Mouse (Mus musculus) cerebellum, adult 2 months (tissue): ENCODE data around the gene Kank1. TPM values are rescaled to one million over a fixed set of nuclear protein-coding genes. Genes with fewer than 3 reads are reported as not detected.

Experiments
- DNase-seq, 2 experiments: peaks; one replicate each; pipeline ENCODE4 v3.0.0; 2021
- H3K27ac ChIP-seq: fragments of 200-500 bp; 2 replicates; pipeline ENCODE4 v1.5.1; 2012; ENCODE audit warnings: low read length, control low read depth, inconsistent platforms; ENCODE audit not compliant: insufficient read depth
- H3K27me3 ChIP-seq: fragments of 200-500 bp; 2 replicates; pipeline ENCODE4 v1.6.1; 2012; ENCODE audit warnings: inconsistent platforms, mild to moderate bottlenecking, low read length, moderate library complexity; ENCODE audit not compliant: control insufficient read depth, insufficient read depth
- H3K4me1 ChIP-seq: fragments of 200-500 bp; 2 replicates; pipeline ENCODE4 v1.6.1; 2011; ENCODE audit warnings: low read length; ENCODE audit not compliant: control insufficient read depth, insufficient read depth
- H3K4me3 ChIP-seq: fragments of 200-500 bp; replicated peaks from 2 replicates; pipeline ENCODE3; 2011; ENCODE audit warnings: mild to moderate bottlenecking, low read depth, low read length, control low read depth; ENCODE audit not compliant: insufficient read depth
- CTCF ChIP-seq: fragments of 200-500 bp; IDR thresholded peaks from 2 replicates; pipeline ENCODE4 v1.5.1; 2011; ENCODE audit warnings: low read depth, mild to moderate bottlenecking, control low read depth, low read length, moderate library complexity, borderline replicate concordance; ENCODE audit not compliant: insufficient read depth
- POLR2A ChIP-seq: fragments of 200-500 bp; IDR thresholded peaks from 2 replicates; pipeline ENCODE4 v1.6.1; 2011; ENCODE audit warnings: low read length, control low read depth, borderline replicate concordance; ENCODE audit not compliant: insufficient read depth
- WGBS: fragments of 180-500 bp; shearing (Covaris S2); methylation state at CpG from one replicate; pipeline ENCODE4 v1.1.7; 2018; 5-methylcytosine and 5-hydroxymethylcytosine counted together
- polyA plus RNA-seq: library from polyadenylated mRNA; depleted of rRNA; stranded (reverse); fragments of >200 nt; gene quantifications from 2 replicates; pipeline ENCODE4 v1.2.3, GENCODE M21; 2012

The Kank1 gene
- polyA plus RNA-seq, 1 experiment, result 12.0 TPM

DNA sequence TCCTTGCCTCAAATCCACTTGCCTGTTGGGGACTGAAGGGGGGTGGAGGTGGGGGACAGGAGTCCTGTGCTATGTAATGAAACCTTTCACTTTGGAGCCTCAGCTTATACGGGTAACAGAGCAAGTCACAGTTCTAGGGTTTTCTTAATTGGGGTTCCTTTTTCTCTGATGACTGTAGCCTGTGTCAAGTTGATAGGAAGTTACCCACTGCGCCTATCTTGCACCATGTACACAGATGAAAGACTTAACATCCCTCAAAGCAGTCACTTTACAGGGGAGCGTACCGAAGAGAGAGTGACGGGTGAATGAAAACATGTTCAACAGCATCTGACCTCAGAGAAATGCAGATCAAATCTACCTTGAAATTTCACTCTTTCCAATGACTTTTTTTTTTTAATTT is 109.2 kb downstream of the Kank1 start:
- no peak overlapping the region for H3K27ac ChIP-seq
- WGBS, result 97% methylated on average over 5 of the region's 5 CpGs

DNA sequence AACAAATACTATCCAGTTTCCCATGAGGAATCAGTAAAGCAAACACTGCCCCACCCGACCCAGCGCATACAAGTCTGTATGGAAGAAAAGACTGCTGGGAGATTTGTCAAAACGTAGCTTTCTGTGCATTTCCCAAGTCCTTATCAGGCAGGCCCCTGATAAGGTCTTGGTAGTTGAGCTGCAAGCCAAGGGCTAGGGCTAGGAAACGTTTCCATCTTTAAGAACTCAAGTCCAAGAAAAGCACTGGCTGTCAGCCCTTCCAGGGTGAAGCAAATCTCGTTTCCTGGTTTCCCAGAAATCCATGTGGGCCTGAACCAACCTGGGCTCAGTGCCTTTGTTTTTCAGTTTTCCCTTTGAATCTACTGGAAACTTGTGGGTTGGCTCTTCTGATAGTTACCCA is 110.7 kb downstream of the Kank1 start:
- 69% methylated on average over 5 of the region's 5 CpGs for WGBS

More for the DNA sequence above, 109.2 kb downstream of the Kank1 start:
- DNase-seq, result no peak
- Histone ChIP-seq H3K27me3 (no peaks in the 10 kb centered on the region), H3K4me3 (no peak overlapping the region), H3K4me1 (0 out of 2 replicates have a peak, but pooled peaks cover 3% of the 10 kb centered on the region)
- no peak for TF ChIP-seq CTCF
- no peak for TF ChIP-seq POLR2A

DNA sequence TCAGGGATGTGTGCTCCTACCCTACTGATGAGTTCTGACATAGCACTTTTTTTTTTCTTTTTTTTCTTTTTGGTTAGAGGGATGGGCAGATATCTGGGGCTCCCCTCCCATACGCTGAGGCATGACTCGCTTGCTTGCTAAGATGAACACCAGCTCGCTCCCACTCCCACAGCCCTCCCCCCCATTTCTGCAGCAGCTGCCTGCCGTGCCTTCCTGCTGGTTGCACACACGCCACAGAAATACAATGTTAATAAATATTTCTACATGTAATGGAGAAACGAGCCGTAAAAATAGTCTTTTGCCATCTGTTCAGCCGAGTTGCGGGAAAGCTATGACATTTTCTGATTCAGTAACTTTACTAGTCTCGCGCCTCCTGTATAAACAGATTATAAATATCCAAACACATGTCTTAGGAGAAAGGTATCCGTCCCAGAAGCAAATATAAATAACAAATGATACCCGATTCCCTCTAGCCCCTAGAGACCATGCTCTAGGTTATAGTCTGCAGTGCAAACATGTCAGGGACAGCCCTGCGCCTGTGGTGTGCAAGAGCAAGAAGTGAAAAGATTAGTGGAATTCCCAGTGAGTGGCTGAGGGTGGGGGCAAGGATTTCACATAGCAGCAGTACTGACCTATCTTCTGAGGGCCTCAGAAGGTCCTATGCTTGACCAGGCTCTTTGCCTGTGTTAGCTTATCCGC is 114.6 kb downstream of the Kank1 start:
- 28% methylated on average over 15 of the region's 15 CpGs for WGBS
- Histone ChIP-seq H3K27ac (no peak overlapping the region), H3K4me1 (no peaks in the 10 kb centered on the region), H3K27me3 (no peaks in the 10 kb centered on the region), H3K4me3 (no peak overlapping the region)
- DNase-seq, result no peak
- TF ChIP-seq POLR2A (no peak), CTCF (no peak)

More for the DNA sequence above, 110.7 kb downstream of the Kank1 start:
- H3K4me1 ChIP-seq, result 0 out of 2 replicates have a peak, but pooled peaks cover 3% of the 10 kb centered on the region
- TF ChIP-seq POLR2A (no peak), CTCF (no peak)
- no peak for DNase-seq
- no peak overlapping the region for H3K27ac ChIP-seq
- no peaks in the 10 kb centered on the region for H3K27me3 ChIP-seq
- no peak overlapping the region for H3K4me3 ChIP-seq

DNA sequence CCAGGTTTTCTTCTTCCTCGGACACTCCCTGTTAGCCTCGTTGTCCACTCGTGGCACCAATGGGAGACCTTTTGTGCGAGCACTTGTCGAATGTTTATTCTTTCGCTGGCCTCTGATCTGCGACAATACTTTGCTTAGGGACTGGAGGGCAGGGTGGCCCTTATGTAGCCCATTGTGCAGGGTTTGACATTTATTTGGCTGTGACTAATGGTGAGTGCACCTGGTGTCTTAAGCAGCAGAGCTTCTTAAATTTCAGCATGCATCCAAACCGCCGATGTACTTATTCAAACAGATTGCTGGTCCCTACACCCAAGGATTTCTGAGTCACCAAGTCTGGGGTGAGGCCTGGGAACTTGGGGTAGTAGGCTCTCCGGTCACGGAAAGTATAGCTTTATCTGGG is 120.3 kb downstream of the Kank1 start:
- DNase-seq, result no peak
- Histone ChIP-seq H3K4me1 (peaks cover 9% of the 10 kb centered on the region; the same call in 1 of the 2 replicates), H3K4me3 (no peak overlapping the region), H3K27me3 (no peaks in the 10 kb centered on the region; the same call in 1 of the 2 replicates), H3K27ac (no peak overlapping the region)
- 79% methylated on average over 11 of the region's 11 CpGs for WGBS
- no peak for TF ChIP-seq POLR2A
- no peak for TF ChIP-seq CTCF

GRCm38 (mm10) chr19:25358486-25359120 is 121.8 kb downstream of the Kank1 start:
- H3K27ac ChIP-seq, result no peak overlapping the region
- TF ChIP-seq POLR2A, result no peak
- no peak for TF ChIP-seq CTCF
- DNase-seq, result peak in 1 of 2 experiments; percentile 29
- no peak overlapping the region for H3K4me3 ChIP-seq
- peaks cover 9% of the 10 kb centered on the region; the same call in 1 of the 2 replicates for H3K4me1 ChIP-seq
- WGBS, result 13% methylated on average over 8 of the region's 8 CpGs
- H3K27me3 ChIP-seq, result no peaks in the 10 kb centered on the region; the same call in 1 of the 2 replicates

GRCm38 (mm10) chr19:25360571-25361029 is 123.8 kb downstream of the Kank1 start:
- Histone ChIP-seq H3K27ac (no peak overlapping the region), H3K27me3 (no peaks in the 10 kb centered on the region; the same call in 1 of the 2 replicates), H3K4me3 (no peak overlapping the region), H3K4me1 (peaks cover 9% of the 10 kb centered on the region; the same call in 1 of the 2 replicates)
- TF ChIP-seq POLR2A (no peak), CTCF (no peak)
- DNase-seq, result no peak
- WGBS, result 65% methylated on average over 9 of the region's 9 CpGs

DNA sequence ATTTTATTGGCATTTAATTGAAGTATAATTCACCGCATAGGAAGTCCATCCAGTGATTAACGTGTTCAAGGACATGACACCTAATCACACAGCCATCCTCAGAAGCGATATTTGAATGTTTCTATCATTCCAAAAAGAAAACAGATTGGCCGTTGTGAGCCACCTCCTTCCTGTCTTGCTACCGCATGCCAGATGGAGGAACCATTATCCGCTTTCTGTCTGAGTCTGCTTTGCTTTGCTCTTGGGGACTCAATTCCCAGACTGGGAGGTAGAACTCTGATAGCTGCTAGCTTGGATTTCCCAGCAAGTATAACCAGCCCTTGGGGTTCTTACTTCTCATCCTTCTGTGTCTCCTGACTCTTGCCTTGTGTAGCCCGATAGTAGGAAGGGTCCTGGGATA is 125.2 kb downstream of the Kank1 start:
- Histone ChIP-seq H3K27me3 (no peaks in the 10 kb centered on the region; the same call in 1 of the 2 replicates), H3K27ac (no peak overlapping the region), H3K4me1 (peaks cover 9% of the 10 kb centered on the region; the same call in 1 of the 2 replicates), H3K4me3 (no peak overlapping the region)
- DNase-seq, result no peak
- 48% methylated on average over 7 of the region's 7 CpGs for WGBS
- TF ChIP-seq POLR2A (no peak), CTCF (no peak)

- no peak for DNase-seq
- no peaks in the 10 kb centered on the region for H3K4me1 ChIP-seq
- H3K27ac ChIP-seq, result no peak overlapping the region
- H3K4me3 ChIP-seq, result no peak overlapping the region
- H3K27me3 ChIP-seq, result no peaks in the 10 kb centered on the region
- TF ChIP-seq CTCF (no peak), POLR2A (no peak)
- 81% methylated on average over 5 of the region's 5 CpGs for WGBS
These were observed 128.9 kb downstream of the Kank1 start for GRCm38 (mm10) chr19:25365698-25366097.
